Mouse (Mus musculus): Measurements from ENCODE around the gene Iqgap2. TPM values are rescaled to one million over a fixed set of nuclear protein-coding genes. Genes with fewer than 3 reads are reported as not detected.
A peak's percentile ranks its signal among the peaks of the same experiment; 100 is the strongest.

Gene Iqgap2
- total and polyA plus RNA-seq, 3 experiments: 0.61 to 2.5 (median 2.2) TPM

GRCm38 (mm10) chr13:95679078-95679477, 212.6 kb downstream of the Iqgap2 start:
- intact Hi-C loops (cut with DNase I): no loop called here

DNA sequence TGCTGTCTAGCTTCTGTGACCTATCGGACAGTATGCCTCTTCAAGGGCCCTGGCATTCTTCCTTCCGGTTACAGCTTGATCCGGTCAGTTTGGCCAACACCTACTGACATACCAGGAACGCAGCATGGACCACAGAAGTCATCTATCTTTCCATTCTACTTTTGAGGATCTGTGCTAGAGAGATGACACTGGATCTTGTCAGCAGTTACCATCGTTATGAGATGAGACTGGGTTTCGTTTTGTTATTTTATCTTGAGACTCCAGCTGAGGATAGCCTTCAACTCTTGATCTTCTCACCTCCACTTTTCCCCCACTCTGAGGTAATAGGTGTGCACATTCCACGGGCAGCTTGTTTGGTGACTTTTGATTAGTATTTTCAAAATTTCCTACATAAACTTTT, 219.3 kb downstream of the Iqgap2 start:
- TF ChIP-seq CTCF (IDR thresholded peaks at IDR 0.05) (no peak), EP300 (IDR thresholded peaks at IDR 0.05; ENCODE audit: insufficient read depth, low read depth, low read length) (no peak), POLR2A (IDR thresholded peaks at IDR 0.05; ENCODE audit: insufficient read depth, low read depth, low read length) (no peak)
- Histone ChIP-seq H3K36me3 (ENCODE audit: control insufficient read depth, insufficient read depth, low read length) (no peaks in the 10 kb centered on the region), H3K79me2 (replicated peaks; ENCODE audit: control insufficient read depth, insufficient read depth, low read length) (no peaks in the 10 kb centered on the region), H3K9ac (ENCODE audit: low read depth, low read length) (no peak overlapping the region), H3K4me1 (ENCODE audit: control insufficient read depth, insufficient read depth, low read length) (no peaks in the 10 kb centered on the region), H3K27me3 (ENCODE audit: control insufficient read depth, insufficient read depth, low read length) (no peaks in the 10 kb centered on the region), H3K4me3 (no peak overlapping the region), H3K27ac (no peak overlapping the region)
- 76% methylated on average over 7 of the region's 7 CpGs for WGBS
- DNase-seq: no peak
- intact Hi-C loops (cut with DNase I): no loop called here

More at GRCm38 (mm10) chr13:95679078-95679477, 212.6 kb downstream of the Iqgap2 start:
- Histone ChIP-seq H3K79me2 (replicated peaks; ENCODE audit: control insufficient read depth, insufficient read depth, low read length) (no peaks in the 10 kb centered on the region), H3K4me3 (no peak overlapping the region), H3K27me3 (ENCODE audit: control insufficient read depth, insufficient read depth, low read length) (no peaks in the 10 kb centered on the region), H3K4me1 (ENCODE audit: control insufficient read depth, insufficient read depth, low read length) (no peaks in the 10 kb centered on the region), H3K9ac (ENCODE audit: low read depth, low read length) (no peak overlapping the region), H3K36me3 (ENCODE audit: control insufficient read depth, insufficient read depth, low read length) (no peaks in the 10 kb centered on the region), H3K27ac (no peak overlapping the region)
- DNase-seq: no peak
- 74% methylated on average over 5 of the region's 5 CpGs for WGBS
- TF ChIP-seq EP300 (IDR thresholded peaks at IDR 0.05; ENCODE audit: insufficient read depth, low read depth, low read length) (no peak), CTCF (IDR thresholded peaks at IDR 0.05) (no peak), POLR2A (IDR thresholded peaks at IDR 0.05; ENCODE audit: insufficient read depth, low read depth, low read length) (no peak)

DNA sequence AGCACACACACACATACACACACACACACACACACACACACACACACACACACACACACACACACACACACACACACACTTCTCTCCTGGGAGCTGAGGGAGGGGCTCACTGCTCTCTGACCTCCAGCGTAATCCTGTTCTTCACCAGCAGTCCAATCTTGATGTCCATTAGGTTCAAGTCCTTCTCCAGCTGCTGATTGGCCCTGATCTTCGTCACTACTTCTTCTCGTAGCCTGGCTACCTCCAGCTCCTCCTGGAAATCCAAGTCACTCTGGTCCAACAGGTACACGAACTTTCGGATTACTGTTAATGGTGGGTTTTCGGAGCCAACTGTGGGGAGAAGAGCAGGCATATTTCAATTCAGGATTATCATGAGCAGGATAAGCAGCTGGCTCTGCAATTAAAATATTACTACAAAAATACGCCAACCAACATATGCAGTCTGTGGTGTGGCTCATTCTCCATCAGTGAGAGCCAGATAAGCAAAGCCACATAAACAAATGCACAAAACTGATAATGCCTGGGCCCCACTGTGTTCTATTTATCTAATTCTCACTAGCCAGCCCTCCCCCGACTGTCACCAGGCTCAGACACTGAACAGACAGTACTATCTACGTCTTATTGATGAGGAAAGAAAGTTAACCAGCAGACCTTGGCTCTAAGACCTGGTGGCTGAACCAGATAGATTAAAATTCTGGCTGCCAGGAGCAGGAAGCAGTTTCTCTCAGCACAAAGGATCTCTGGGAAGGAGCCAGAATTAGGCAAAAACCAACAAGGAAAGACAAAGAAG, 220.4 kb downstream of the Iqgap2 start:
- intact Hi-C loops (cut with DNase I): no loop called here
- no peaks in the 10 kb centered on the region for H3K27me3 ChIP-seq (ENCODE audit: control insufficient read depth, insufficient read depth, low read length)
- H3K9ac ChIP-seq (ENCODE audit: low read depth, low read length): no peak overlapping the region
- TF ChIP-seq CTCF (IDR thresholded peaks at IDR 0.05) (no peak), POLR2A (IDR thresholded peaks at IDR 0.05; ENCODE audit: insufficient read depth, low read depth, low read length) (no peak), EP300 (IDR thresholded peaks at IDR 0.05; ENCODE audit: insufficient read depth, low read depth, low read length) (no peak)
- DNase-seq: no peak
- no peaks in the 10 kb centered on the region for H3K4me1 ChIP-seq (ENCODE audit: control insufficient read depth, insufficient read depth, low read length)
- H3K4me3 ChIP-seq: no peak overlapping the region
- no peak overlapping the region for H3K27ac ChIP-seq
- no peaks in the 10 kb centered on the region for H3K79me2 ChIP-seq (replicated peaks; ENCODE audit: control insufficient read depth, insufficient read depth, low read length)
- WGBS: 53% methylated on average over 9 of the region's 9 CpGs
- no peaks in the 10 kb centered on the region for H3K36me3 ChIP-seq (ENCODE audit: control insufficient read depth, insufficient read depth, low read length)

GRCm38 (mm10) chr13:95670534-95670933, 221.2 kb downstream of the Iqgap2 start:
- H3K27ac ChIP-seq: no peak overlapping the region
- DNase-seq: no peak
- no peak for TF ChIP-seq EP300 (IDR thresholded peaks at IDR 0.05; ENCODE audit: insufficient read depth, low read depth, low read length)
- no peak for TF ChIP-seq POLR2A (IDR thresholded peaks at IDR 0.05; ENCODE audit: insufficient read depth, low read depth, low read length)
- no peak for TF ChIP-seq CTCF (IDR thresholded peaks at IDR 0.05)
- no peaks in the 10 kb centered on the region for H3K79me2 ChIP-seq (replicated peaks; ENCODE audit: control insufficient read depth, insufficient read depth, low read length)
- H3K9ac ChIP-seq (ENCODE audit: low read depth, low read length): no peak overlapping the region
- no peaks in the 10 kb centered on the region for H3K36me3 ChIP-seq (ENCODE audit: control insufficient read depth, insufficient read depth, low read length)
- intact Hi-C loops (cut with DNase I): no loop called here
- H3K4me3 ChIP-seq: no peak overlapping the region
- no peaks in the 10 kb centered on the region for H3K27me3 ChIP-seq (ENCODE audit: control insufficient read depth, insufficient read depth, low read length)
- WGBS: 77% methylated on average over 5 of the region's 5 CpGs
- no peaks in the 10 kb centered on the region for H3K4me1 ChIP-seq (ENCODE audit: control insufficient read depth, insufficient read depth, low read length)

- intact Hi-C loops (cut with DNase I): loop anchor here (1.0 to 10.0 kb wide), 4 partner anchors 48 to 292 kb away; partner anchors contain the start of genes Aggf1 and F2r
- Histone ChIP-seq H3K27me3 (ENCODE audit: control insufficient read depth, insufficient read depth, low read length) (no peaks in the 10 kb centered on the region; the same call in 1 of the 2 replicates), H3K36me3 (ENCODE audit: control insufficient read depth, insufficient read depth, low read length) (no peaks in the 10 kb centered on the region), H3K4me1 (ENCODE audit: control insufficient read depth, insufficient read depth, low read length) (no peaks in the 10 kb centered on the region), H3K9ac (ENCODE audit: low read depth, low read length) (no peak overlapping the region), H3K79me2 (replicated peaks; ENCODE audit: control insufficient read depth, insufficient read depth, low read length) (no peaks in the 10 kb centered on the region), H3K4me3 (no peak overlapping the region), H3K27ac (no peak overlapping the region)
- TF ChIP-seq CTCF (IDR thresholded peaks at IDR 0.05) (peak; percentile 76), POLR2A (IDR thresholded peaks at IDR 0.05; ENCODE audit: insufficient read depth, low read depth, low read length) (no peak), EP300 (IDR thresholded peaks at IDR 0.05; ENCODE audit: insufficient read depth, low read depth, low read length) (no peak)
- 10% methylated on average over 7 of the region's 7 CpGs for WGBS
- no peak for DNase-seq
Observed at GRCm38 (mm10) chr13:95667260-95667659, 224.5 kb downstream of the Iqgap2 start.

Measured in heart, adult 2 months (tissue).